Mouse (Mus musculus): ENCODE measurements around the gene Rapgef4. TPM values are rescaled to one million over a fixed set of nuclear protein-coding genes. Genes with fewer than 3 reads are reported as not detected.

Gene Rapgef4
- total RNA-seq, 2 experiments from 2014 or later = 11.1 to 13.6 TPM

DNA sequence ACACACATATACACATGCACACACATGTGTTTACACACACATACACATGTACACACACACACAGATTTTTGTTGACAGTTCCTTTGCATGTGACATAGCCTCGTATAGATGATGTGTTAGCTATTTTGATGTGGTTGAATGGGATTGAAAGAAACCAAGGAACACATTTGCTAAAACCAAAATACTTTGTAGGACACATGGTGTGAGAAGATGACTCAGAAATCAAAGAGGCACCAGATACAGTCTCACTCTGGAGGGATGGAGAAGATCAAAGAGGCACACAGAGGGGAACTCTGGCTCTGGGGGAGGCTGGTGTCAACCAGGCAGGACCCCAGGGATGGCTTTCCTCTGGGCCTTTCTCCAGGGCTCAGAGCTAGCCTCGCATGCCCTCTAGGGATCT, 4.7 kb downstream of the Rapgef4 start:
- no peak for DNase-seq

- DNase-seq = no peak
Observed at GRCm38 (mm10) chr2:71986276-71986848, 5.3 kb downstream of the Rapgef4 start.

DNA sequence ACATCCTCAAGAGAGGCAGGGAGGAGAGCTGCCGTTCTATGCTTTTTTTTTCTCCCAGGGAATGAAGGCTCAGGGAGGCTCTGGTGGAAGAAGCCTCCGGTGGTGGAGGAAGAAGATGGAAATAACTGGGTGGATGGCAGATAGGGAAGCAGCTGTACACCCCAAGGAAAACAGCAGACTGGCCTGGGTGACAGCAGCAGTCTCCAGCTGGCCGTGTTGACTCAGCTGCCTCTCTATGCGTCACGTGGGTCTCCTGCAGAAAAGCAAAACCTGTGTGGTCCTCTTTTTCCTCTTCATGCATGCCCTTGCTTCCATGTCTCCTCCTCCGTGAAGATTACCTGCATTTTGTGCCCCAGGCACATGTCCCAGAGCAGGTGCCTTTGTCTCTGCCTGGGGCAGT, 7.5 kb downstream of the Rapgef4 start:
- no peak for DNase-seq

- DNase-seq = no peak
Observed at GRCm38 (mm10) chr2:71992129-71992528, 11.1 kb downstream of the Rapgef4 start.

GRCm38 (mm10) chr2:71993729-71994423, 12.8 kb downstream of the Rapgef4 start:
- no peak for DNase-seq

GRCm38 (mm10) chr2:71998531-71998930, 17.5 kb downstream of the Rapgef4 start:
- DNase-seq = no peak

GRCm38 (mm10) chr2:72000102-72000501, 19.1 kb downstream of the Rapgef4 start:
- no peak for DNase-seq

GRCm38 (mm10) chr2:72002843-72003370, 21.9 kb downstream of the Rapgef4 start:
- no peak for DNase-seq

- no peak for DNase-seq
Observed at GRCm38 (mm10) chr2:72003756-72004525, 22.9 kb downstream of the Rapgef4 start.

- no peak for DNase-seq
Observed at GRCm38 (mm10) chr2:72005051-72005450, 24.0 kb downstream of the Rapgef4 start.

DNA sequence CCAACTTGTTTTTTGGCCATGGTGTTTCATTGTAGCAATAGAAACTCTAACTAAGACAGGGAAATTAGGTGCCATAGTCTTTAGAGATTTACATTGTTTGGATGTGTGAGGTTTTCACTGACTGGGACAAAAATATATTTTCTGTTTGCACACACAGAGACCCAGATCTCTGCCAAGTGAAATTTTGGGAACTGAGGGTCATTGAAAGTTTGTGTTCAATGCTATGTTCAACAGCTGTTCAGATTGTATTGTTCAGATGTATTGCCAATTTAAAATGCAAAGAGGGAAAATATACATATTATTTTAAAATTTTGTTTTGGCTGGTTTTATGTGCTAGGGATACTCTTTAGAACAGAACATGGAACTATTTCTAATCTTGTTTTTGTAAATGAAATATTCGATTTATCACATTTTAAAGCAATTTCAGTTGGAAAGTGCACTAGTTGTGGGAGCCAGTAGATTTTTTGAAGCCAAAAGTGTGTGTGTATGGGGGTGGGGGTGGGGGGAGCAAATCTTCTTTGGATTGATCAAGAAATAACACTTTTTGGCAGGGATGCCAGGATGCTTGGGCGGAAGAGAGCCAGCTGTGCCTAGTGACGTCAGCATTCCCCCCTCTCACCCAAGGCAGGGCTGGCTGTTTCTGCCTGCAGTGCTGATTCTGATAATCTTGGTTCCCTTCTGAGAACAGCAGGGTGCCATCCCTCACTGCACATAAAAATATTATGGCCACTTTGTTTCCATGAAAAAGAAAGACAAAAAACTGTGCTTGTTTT, 28.6 kb downstream of the Rapgef4 start:
- peak; percentile 50 for DNase-seq

DNA sequence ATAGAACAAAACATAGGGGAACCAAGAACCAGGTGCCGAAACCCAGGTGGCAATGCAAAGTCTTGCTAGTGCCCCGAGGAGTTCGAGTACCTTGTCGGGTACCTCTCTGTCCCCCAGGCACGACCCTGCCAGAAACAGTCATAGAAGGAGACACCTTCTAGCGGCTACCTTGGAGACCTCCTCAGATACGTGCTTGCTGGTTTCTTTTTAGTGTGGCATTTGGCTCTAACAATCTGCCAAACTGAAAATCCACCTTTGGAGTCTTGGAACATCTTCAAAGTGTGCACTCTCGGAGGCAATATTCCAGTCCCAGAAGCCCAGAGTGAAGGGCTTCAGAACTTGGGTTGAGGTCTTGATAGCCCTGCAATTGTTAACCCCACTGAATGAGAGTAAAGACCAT, 34.3 kb downstream of the Rapgef4 start:
- no peak for DNase-seq

- no peak for DNase-seq
Observed at GRCm38 (mm10) chr2:72016013-72016412, 35.0 kb downstream of the Rapgef4 start.

DNA sequence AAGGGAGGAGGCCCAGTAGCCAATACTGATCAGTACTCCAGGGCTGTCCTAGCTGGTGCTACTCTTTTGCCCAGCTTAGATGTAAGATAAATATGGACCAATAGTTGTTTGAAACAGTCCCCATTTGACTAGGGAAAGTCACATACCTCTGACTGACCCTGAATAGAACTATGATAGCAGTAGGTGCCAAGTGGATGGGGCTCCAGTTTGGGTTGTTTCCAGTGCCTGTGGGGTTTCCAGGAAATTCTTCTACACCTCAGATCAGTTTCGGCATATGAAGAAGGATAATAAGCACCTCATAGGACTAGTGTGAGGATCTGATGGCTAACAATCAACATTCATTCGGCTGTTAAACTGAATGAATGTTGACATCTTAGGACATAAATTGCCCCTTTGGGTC, 36.1 kb downstream of the Rapgef4 start:
- DNase-seq = no peak

GRCm38 (mm10) chr2:72018736-72019135, 37.7 kb downstream of the Rapgef4 start:
- DNase-seq = no peak

DNA sequence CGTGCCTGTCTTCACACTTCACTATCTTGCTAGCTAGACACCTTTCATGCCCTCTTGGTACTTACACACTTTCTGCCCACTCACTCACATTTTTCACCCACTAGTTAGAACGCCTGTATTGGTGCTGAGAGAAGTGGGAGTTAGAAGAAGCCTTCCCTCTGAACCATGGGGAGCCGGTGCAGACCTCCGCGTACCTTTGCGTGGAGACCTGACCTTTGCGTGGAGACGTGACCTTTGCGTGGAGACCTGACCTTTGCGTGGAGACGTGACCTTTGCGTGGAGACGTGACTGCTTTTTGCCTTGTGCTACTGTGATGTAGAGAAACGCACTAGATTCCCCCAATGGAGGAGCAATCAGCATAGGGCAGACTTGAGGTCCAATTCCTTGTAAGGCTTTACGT, 39.7 kb downstream of the Rapgef4 start:
- no peak for DNase-seq

DNA sequence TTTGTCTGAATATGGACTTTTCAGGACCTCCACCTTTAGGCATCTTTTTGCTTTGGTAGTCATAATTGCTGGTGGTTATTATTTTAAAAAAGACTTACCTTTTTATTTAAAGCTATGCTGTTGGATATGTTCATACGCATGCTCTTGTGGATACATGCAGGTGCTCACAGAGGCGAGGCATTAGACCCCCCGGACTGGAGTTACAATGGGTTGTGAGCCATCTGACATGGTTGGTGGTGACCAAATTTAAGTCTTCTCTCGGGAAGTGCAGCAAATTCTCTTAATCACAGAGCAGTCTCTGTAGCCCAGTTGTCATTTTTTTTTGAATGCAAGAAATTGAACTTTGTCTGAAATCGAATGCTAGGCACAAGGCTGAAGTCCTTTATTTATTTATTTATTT, 40.4 kb downstream of the Rapgef4 start:
- no peak for DNase-seq

GRCm38 (mm10) chr2:72021845-72022244, 40.8 kb downstream of the Rapgef4 start:
- DNase-seq = peak; percentile 55

GRCm38 (mm10) chr2:72023791-72024190, 42.8 kb downstream of the Rapgef4 start:
- DNase-seq = no peak

DNA sequence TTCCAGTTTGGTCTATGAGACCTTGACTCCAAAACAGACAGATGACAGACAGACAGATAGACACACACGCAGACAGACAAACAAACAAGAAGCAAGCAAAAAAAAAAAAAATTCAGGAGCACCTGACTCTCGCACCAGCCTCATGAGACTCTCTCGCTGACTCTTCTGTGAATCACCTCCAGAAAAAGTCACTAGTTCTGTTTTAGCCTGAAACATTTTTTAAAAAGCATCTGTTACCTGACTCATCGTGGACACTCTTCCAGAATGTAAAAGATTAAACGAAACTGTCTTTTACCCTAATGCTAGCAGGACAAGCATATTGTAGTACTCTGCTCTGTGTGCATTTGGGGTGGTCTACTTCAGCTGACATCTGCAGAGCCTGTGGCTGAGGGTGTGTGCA, 44.6 kb downstream of the Rapgef4 start:
- DNase-seq = no peak

DNA sequence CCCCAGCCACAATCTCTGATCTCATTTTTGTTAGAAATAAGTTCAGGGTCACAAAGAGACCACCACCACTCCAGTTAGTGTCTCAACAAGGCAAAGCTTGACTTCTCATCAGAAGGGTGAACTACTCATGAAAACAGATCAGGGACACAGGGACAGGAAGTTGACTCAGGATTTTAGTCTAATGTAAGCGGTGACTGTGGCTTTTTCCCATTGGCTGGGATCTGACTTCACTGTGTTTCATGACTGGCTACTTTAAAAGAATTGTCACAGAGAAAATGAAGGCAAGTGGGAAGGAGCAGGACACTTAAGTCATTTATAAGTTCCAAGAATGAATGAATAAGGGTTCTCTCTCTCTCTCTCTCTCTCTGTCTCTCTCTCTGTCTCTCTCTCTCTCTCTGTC, 45.5 kb downstream of the Rapgef4 start:
- no peak for DNase-seq

DNA sequence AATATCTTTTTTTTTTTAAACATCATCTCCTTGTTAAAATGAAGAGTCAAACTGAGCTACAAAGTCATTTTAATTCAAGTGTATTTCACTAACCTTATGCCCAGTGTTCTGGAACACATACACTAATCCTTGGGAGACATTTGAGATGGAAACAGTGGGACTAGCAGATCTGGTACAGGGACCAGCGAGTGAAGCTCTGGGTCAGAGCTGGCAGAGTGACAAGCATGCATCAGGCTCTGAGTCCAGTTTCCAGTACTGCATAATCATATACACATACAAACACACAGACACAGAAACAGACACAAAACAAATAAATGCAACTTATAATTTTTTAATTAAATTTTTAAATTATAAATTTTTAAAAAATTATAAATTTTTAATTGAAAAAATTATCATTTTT, 48.0 kb downstream of the Rapgef4 start:
- DNase-seq = no peak
